Mouse (Mus musculus): Measurements from ENCODE around the gene Rab4a.

DNA sequence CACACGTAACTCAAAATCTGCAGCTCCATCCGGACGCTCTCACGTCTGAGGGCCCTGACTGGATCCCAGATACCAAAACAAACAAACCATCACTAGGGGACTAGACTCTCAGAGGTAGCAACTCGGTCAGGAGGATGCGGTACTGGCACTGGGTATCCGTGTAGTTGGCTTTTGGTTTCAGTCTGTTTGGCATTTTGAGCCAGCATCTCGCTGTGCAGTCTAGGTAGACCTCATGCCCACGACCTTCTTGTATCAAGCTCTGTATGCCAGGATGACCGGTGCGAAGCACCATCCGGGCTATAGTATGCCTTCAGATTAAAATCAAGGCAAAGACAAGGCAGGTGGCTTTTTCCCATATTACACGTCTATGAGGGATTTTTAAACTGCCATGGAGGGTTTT lies 21.7 kb downstream of the Rab4a start:
- TF ChIP-seq CTCF (IDR thresholded peaks at IDR 0.05; ENCODE audit: insufficient read depth, low read length), result no peak
- no peak for TF ChIP-seq POLR2A (IDR thresholded peaks at IDR 0.05; ENCODE audit: borderline replicate concordance, extremely low read depth, low read depth, low read length)

All from lung, adult 2 months (tissue).